Mouse (Mus musculus) kidney, adult 18-20 months (tissue): ENCODE data around the gene Lta.

Source experiments
- DNase-seq: peaks from one replicate; pipeline ENCODE4 v3.0.0; 2021

Gene Lta

GRCm38 (mm10) chr17:35205380-35205769 is 224 bp upstream of the Lta start:
- no peak for DNase-seq

- no peak for DNase-seq
These were observed 2.7 kb downstream of the Lta start for GRCm38 (mm10) chr17:35202442-35202841.

GRCm38 (mm10) chr17:35201787-35202186 is 3.4 kb downstream of the Lta start, which contains the start of gene Tnf:
Gene Tnf (minus strand): TSS chr17:35202007.
- DNase-seq, result no peak

- DNase-seq, result no peak
These were observed 4.0 kb downstream of the Lta start for GRCm38 (mm10) chr17:35201128-35201527.

GRCm38 (mm10) chr17:35200398-35200797 is 4.8 kb downstream of the Lta start:
- DNase-seq, result no peak

- no peak for DNase-seq
These were observed 6.2 kb downstream of the Lta start for GRCm38 (mm10) chr17:35198946-35199345.

GRCm38 (mm10) chr17:35198029-35198428 is 7.1 kb downstream of the Lta start:
- no peak for DNase-seq

- no peak for DNase-seq
These were observed 8.0 kb downstream of the Lta start for GRCm38 (mm10) chr17:35197126-35197525.

- no peak for DNase-seq
These were observed 8.9 kb downstream of the Lta start for GRCm38 (mm10) chr17:35196321-35196641.

GRCm38 (mm10) chr17:35195631-35196320 is 9.4 kb downstream of the Lta start:
- DNase-seq, result peak; percentile 85

GRCm38 (mm10) chr17:35194844-35195630 is 10.1 kb downstream of the Lta start:
- no peak for DNase-seq

GRCm38 (mm10) chr17:35193881-35194843 is 11.0 kb downstream of the Lta start, which contains the start of gene Ltb:
Gene Ltb (plus strand): TSS chr17:35194439.
- no peak for DNase-seq

GRCm38 (mm10) chr17:35192924-35193323 is 12.2 kb downstream of the Lta start:
- DNase-seq, result no peak

- no peak for DNase-seq
These were observed 13.4 kb downstream of the Lta start for GRCm38 (mm10) chr17:35191723-35192122.

GRCm38 (mm10) chr17:35190096-35190495 is 15.1 kb downstream of the Lta start:
- DNase-seq, result no peak

GRCm38 (mm10) chr17:35189186-35189585 is 16.0 kb downstream of the Lta start:
- DNase-seq, result no peak

GRCm38 (mm10) chr17:35187959-35188610 is 17.1 kb downstream of the Lta start, which contains the start of gene Lst1:
Gene Lst1 (minus strand): TSS chr17:35188439.
- no peak for DNase-seq

- DNase-seq, result no peak
These were observed 17.8 kb downstream of the Lta start for GRCm38 (mm10) chr17:35187345-35187744.

GRCm38 (mm10) chr17:35186681-35187080 is 18.5 kb downstream of the Lta start:
- DNase-seq, result no peak

- DNase-seq, result peak; percentile 75
These were observed 19.2 kb downstream of the Lta start for GRCm38 (mm10) chr17:35185639-35186611.

GRCm38 (mm10) chr17:35180093-35180492 is 25.1 kb downstream of the Lta start:
- DNase-seq, result no peak
